Mouse (Mus musculus) MEL (cell line): ENCODE data around the gene Ppp3r1. TPM values are rescaled to one million over a fixed set of nuclear protein-coding genes. Genes with fewer than 3 reads are reported as not detected.

Source experiments
- DNase-seq: peaks from one replicate; pipeline ENCODE4 v3.0.0; 2011; ENCODE audit warnings: low read depth, low spot score
- H3K27ac ChIP-seq: 2 replicates; pipeline ENCODE4 v1.5.1; 2012; ENCODE audit warnings: low read depth, mild to moderate bottlenecking, control low read depth, low read length, moderate library complexity; ENCODE audit not compliant: control insufficient read depth
- H3K27me3 ChIP-seq, 2 experiments: fragments of 150-350 bp in 1 of 2; sonication (generic) in 1 of 2; 2 replicates each; pipeline ENCODE4 v1.6.1; 2012; ENCODE audit warnings: low read length in 2 of 2, mild to moderate bottlenecking in 2 of 2, improper control_type of control experiment in 1 of 2, moderate library complexity in 1 of 2; ENCODE audit not compliant: insufficient read depth in 2 of 2, control insufficient read depth in 1 of 2
- H3K36me3 ChIP-seq, 2 experiments: 2 replicates each; pipeline ENCODE4 v1.6.1; 2012 to 2014; ENCODE audit warnings: low read length in 2 of 2, improper control_type of control experiment in 1 of 2, inconsistent platforms in 1 of 2, mild to moderate bottlenecking in 1 of 2; ENCODE audit not compliant: insufficient read depth in 2 of 2, control insufficient read depth in 1 of 2
- H3K4me1 ChIP-seq, 2 experiments: fragments of 150-350 bp in 1 of 2; sonication (generic) in 1 of 2; 2 replicates each; pipeline ENCODE4 v1.6.1; 2012; ENCODE audit warnings: low read length in 2 of 2, improper control_type of control experiment in 1 of 2, mild to moderate bottlenecking in 1 of 2; ENCODE audit not compliant: insufficient read depth in 2 of 2, control insufficient read depth in 1 of 2
- H3K4me3 ChIP-seq, 2 experiments: fragments of 150-350 bp in 1 of 2; sonication (generic) in 1 of 2; 2 replicates each; pipeline ENCODE4 v1.5.1; 2012; ENCODE audit warnings: low read depth in 2 of 2, low read length in 2 of 2, mild to moderate bottlenecking in 2 of 2, moderate library complexity in 2 of 2, control low read depth in 1 of 2, improper control_type of control experiment in 1 of 2; ENCODE audit not compliant: control insufficient read depth in 1 of 2, insufficient read depth in 1 of 2
- H3K79me2 ChIP-seq: 2 replicates; pipeline ENCODE4 v1.6.1; 2012; ENCODE audit warnings: mild to moderate bottlenecking, low read length, moderate library complexity; ENCODE audit not compliant: control insufficient read depth, poor library complexity, insufficient read depth
- H3K9ac ChIP-seq: 2 replicates; pipeline ENCODE4 v1.6.1; 2012; ENCODE audit warnings: low read depth, mild to moderate bottlenecking, control low read depth, low read length, moderate library complexity; ENCODE audit not compliant: control insufficient read depth, poor library complexity, severe bottlenecking
- H3K9me3 ChIP-seq: fragments of 150-350 bp; sonication (generic); replicated peaks from 2 replicates; pipeline ENCODE4 v1.6.1; 2012; ENCODE audit warnings: mild to moderate bottlenecking, low read length, improper control_type of control experiment, moderate library complexity; ENCODE audit not compliant: insufficient read depth
- CHD1 ChIP-seq: IDR thresholded peaks from 2 replicates; pipeline ENCODE4 v1.6.1; 2012; ENCODE audit warnings: low read depth, mild to moderate bottlenecking, inconsistent platforms, low read length, improper control_type of control experiment
- CTCF ChIP-seq, 3 experiments: IDR thresholded peaks in 2 of 3; conservative IDR thresholded peaks in 1 of 3; 2 replicates each; pipeline ENCODE4 v1.5.1; 2011 to 2012; ENCODE audit warnings: low read length in 3 of 3, low read depth in 2 of 3, mild to moderate bottlenecking in 2 of 3, improper control_type of control experiment in 1 of 3, inconsistent platforms in 1 of 3, mixed read lengths in 1 of 3, moderate library complexity in 1 of 3; ENCODE audit not compliant: control insufficient read depth in 1 of 3, insufficient read depth in 1 of 3, poor library complexity in 1 of 3, severe bottlenecking in 1 of 3
- E2F4 ChIP-seq: IDR thresholded peaks from 2 replicates; pipeline ENCODE4 v1.6.1; 2011; ENCODE audit warnings: low read depth, low read length, improper control_type of control experiment, borderline replicate concordance
- KAT2A ChIP-seq: conservative IDR thresholded peaks from 2 replicates; pipeline ENCODE4 v1.6.1; 2012; ENCODE audit warnings: low read depth, low read length, improper control_type of control experiment, inconsistent platforms
- MAX ChIP-seq: IDR thresholded peaks from 2 replicates; pipeline ENCODE4 v1.6.1; 2011; ENCODE audit warnings: low read length, improper control_type of control experiment
- MEF2A ChIP-seq: IDR thresholded peaks from 2 replicates; pipeline ENCODE4 v1.6.1; 2014; ENCODE audit warnings: low read depth, mild to moderate bottlenecking, inconsistent platforms, low read length, improper control_type of control experiment; ENCODE audit not compliant: poor library complexity, insufficient replicate concordance, severe bottlenecking; ENCODE audit errors: extremely low read depth
- MYC ChIP-seq: IDR thresholded peaks from 2 replicates; pipeline ENCODE4 v1.6.1; 2011; ENCODE audit warnings: low read depth, mild to moderate bottlenecking, low read length, improper control_type of control experiment, moderate library complexity
- NELFE ChIP-seq: IDR thresholded peaks from 2 replicates; pipeline ENCODE4 v1.6.1; 2011; ENCODE audit warnings: low read depth, low read length, improper control_type of control experiment
- POLR2A ChIP-seq, 2 experiments: IDR thresholded peaks; 2 replicates each; pipeline ENCODE4 v1.6.1; 2011 to 2012; ENCODE audit warnings: low read length in 2 of 2, mild to moderate bottlenecking in 2 of 2, control low read depth in 1 of 2, improper control_type of control experiment in 1 of 2, low read depth in 1 of 2, moderate library complexity in 1 of 2; ENCODE audit not compliant: control insufficient read depth in 1 of 2, insufficient read depth in 1 of 2, poor library complexity in 1 of 2
- POLR2AphosphoS5 ChIP-seq: IDR thresholded peaks from 2 replicates; pipeline ENCODE4 v1.6.1; 2012; ENCODE audit warnings: low read depth, borderline replicate concordance, mild to moderate bottlenecking, inconsistent platforms, low read length, moderate library complexity, mixed read lengths
- RAD21 ChIP-seq: IDR thresholded peaks from 2 replicates; pipeline ENCODE4 v1.6.1; 2011; ENCODE audit warnings: mild to moderate bottlenecking, low read depth, low read length, improper control_type of control experiment
- RCOR1 ChIP-seq: IDR thresholded peaks from 2 replicates; pipeline ENCODE4 v1.6.1; 2012; ENCODE audit warnings: low read depth, mild to moderate bottlenecking, inconsistent platforms, low read length, improper control_type of control experiment
- SMC3 ChIP-seq: IDR thresholded peaks from 2 replicates; pipeline ENCODE4 v1.6.1; 2011; ENCODE audit warnings: low read depth, low read length, improper control_type of control experiment
- TAL1 ChIP-seq: IDR thresholded peaks from 2 replicates; pipeline ENCODE4 v1.6.1; 2012; ENCODE audit warnings: mild to moderate bottlenecking, inconsistent platforms, low read length, moderate library complexity, mixed read lengths
- TBP ChIP-seq: IDR thresholded peaks from 2 replicates; pipeline ENCODE4 v1.8.0; 2011; ENCODE audit warnings: low read depth, low read length, improper control_type of control experiment
- TCF12 ChIP-seq: IDR thresholded peaks from 2 replicates; pipeline ENCODE4 v1.6.1; 2014; ENCODE audit warnings: low read depth, mild to moderate bottlenecking, inconsistent platforms, low read length, improper control_type of control experiment, moderate library complexity
- ZC3H11A ChIP-seq: IDR thresholded peaks from 2 replicates; pipeline ENCODE4 v1.6.1; 2012; ENCODE audit warnings: low read depth, mild to moderate bottlenecking, inconsistent platforms, low read length, improper control_type of control experiment
- ZKSCAN1 ChIP-seq: IDR thresholded peaks from 2 replicates; pipeline ENCODE4 v1.6.1; 2012; ENCODE audit warnings: low read depth, mild to moderate bottlenecking, inconsistent platforms, low read length, improper control_type of control experiment, moderate library complexity
- ZMIZ1 ChIP-seq: IDR thresholded peaks from 2 replicates; pipeline ENCODE4 v1.6.1; 2012; ENCODE audit warnings: low read depth, mild to moderate bottlenecking, inconsistent platforms, low read length, improper control_type of control experiment, moderate library complexity
- polyA plus RNA-seq, 2 experiments: library from polyadenylated mRNA; stranded (reverse) in 1 of 2; unstranded in 1 of 2; fragments of >175 nt in 1 of 2; fragments of >200 nt in 1 of 2; gene quantifications; 2 replicates each; pipeline versions ENCODE4 v1.2.1 to v1.2.4; 2012; ENCODE audit warnings: low replicate concordance in 2 of 2, low read depth in 1 of 2; ENCODE audit not compliant: insufficient read length in 2 of 2, insufficient read depth in 1 of 2, missing spikeins in 1 of 2
- total RNA-seq: library from RNA; depleted of rRNA; stranded (reverse); fragments of 300-350 nt; gene quantifications from 2 replicates; pipeline ENCODE4 v1.2.3, GENCODE M21; 2012

Gene Ppp3r1
- total and polyA plus RNA-seq, 3 experiments = 48.8 to 67.9 (median 63.8) TPM

DNA sequence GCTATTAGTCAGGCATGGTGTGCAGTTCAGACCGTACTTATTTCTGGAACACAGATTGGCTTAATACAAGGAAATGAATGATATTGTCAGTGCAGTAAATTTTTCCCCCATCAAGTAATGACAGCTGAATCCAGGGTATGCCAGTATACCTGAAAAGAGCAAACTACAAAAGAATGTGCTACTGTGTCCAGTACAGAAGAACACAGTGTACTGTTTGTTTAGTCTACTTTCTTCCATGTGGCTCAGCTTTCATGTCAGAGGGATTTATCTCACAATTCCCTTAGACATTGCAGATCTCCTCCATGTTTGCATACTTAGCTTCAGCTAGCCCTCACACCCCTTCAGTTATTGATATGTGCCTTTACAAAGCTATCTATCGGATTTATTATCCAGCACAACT, 10.2 kb downstream of the Ppp3r1 start:
- no peak for DNase-seq
- H3K9ac ChIP-seq = no peak overlapping the region
- H3K27ac ChIP-seq = no peak overlapping the region
- H3K4me1 ChIP-seq = peaks cover 2% of the 10 kb centered on the region in 2 experiments; a peak in 3 of 4 replicates
- H3K79me2 ChIP-seq = peaks cover 81% of the 10 kb centered on the region
- H3K36me3 ChIP-seq = peaks cover 6 to 15% of the 10 kb centered on the region in 2 experiments; a peak in 3 of 4 replicates
- no peak overlapping the region for H3K4me3 ChIP-seq
- no peaks in the 10 kb centered on the region for H3K9me3 ChIP-seq
- no peak for TF ChIP-seq ZMIZ1
- TF ChIP-seq E2F4 = no peak
- TF ChIP-seq MEF2A = no peak
- TF ChIP-seq MAX = no peak
- no peak for TF ChIP-seq ZC3H11A
- no peak for TF ChIP-seq NELFE
- no peak for TF ChIP-seq CHD1
- TF ChIP-seq MYC = no peak
- no peaks in the 10 kb centered on the region for H3K27me3 ChIP-seq

DNA sequence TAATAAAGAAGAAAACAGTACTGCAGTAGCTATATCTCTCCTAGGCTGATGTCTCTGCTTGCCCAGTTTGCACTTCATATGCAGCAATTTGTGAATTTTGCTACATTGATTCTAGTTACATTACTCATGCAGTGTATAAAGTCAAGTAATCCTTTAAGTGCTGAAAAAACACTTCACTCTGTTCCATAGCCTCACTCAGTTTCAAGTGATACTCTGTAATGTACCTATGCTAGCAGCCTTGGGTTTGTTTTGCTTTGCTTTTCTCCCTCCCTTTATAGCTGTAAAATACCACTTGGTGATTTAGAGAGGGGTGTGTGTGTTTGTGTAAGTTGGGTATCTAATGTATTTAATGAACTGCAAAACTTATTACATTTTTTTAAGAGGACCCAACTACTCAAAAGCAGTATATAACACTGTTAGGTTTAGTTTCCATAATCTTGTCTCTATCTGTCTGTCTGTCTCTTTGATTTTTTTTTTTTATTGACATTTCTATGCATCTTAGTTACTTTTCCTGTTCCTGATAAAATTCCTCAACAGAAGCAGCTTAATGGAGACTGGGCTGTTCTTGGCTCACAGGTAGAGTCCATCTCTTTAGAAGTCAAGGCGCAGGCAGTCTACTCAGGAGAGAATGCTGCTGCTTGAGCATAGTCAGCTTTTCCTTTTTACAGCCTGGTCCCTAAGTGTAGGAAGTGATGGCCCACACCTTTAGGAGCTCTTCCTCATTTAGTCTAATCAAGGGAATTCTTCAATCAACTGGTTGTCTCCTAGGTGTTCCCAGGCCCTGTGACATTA, 12.1 kb downstream of the Ppp3r1 start:
- Histone ChIP-seq H3K27me3 (no peaks in the 10 kb centered on the region), H3K9ac (no peak overlapping the region), H3K36me3 (peaks cover 6 to 16% of the 10 kb centered on the region in 2 experiments; a peak in 3 of 4 replicates), H3K4me3 (no peak overlapping the region), H3K9me3 (no peaks in the 10 kb centered on the region), H3K4me1 (peaks cover 0 to 2% of the 10 kb centered on the region in 2 experiments; a peak in 2 of 4 replicates), H3K27ac (no peak overlapping the region), H3K79me2 (peaks cover 78% of the 10 kb centered on the region)
- no peak for DNase-seq
- TF ChIP-seq TCF12 (no peak), SMC3 (no peak), CTCF (IDR thresholded peaks at IDR 0.05 in 2 of 3, conservative IDR thresholded peaks at IDR 0.05 in 1 of 3; ENCODE audit: control insufficient read depth in 1 of 3, insufficient read depth in 1 of 3, low read depth in 2 of 3, low read length in 3 of 3, poor library complexity in 1 of 3, severe bottlenecking in 1 of 3) (no peak), TAL1 (no peak)

GRCm38 (mm10) chr11:17172300-17172699, 13.2 kb downstream of the Ppp3r1 start:
- no peak overlapping the region for H3K9ac ChIP-seq
- TF ChIP-seq ZKSCAN1 = no peak
- TF ChIP-seq POLR2A (IDR thresholded peaks at IDR 0.05; ENCODE audit: control insufficient read depth in 1 of 2, insufficient read depth in 1 of 2, low read depth in 1 of 2, low read length in 2 of 2, poor library complexity in 1 of 2) = no peak
- no peak for TF ChIP-seq TCF12
- TF ChIP-seq CTCF (IDR thresholded peaks at IDR 0.05 in 2 of 3, conservative IDR thresholded peaks at IDR 0.05 in 1 of 3; ENCODE audit: control insufficient read depth in 1 of 3, insufficient read depth in 1 of 3, low read depth in 2 of 3, low read length in 3 of 3, poor library complexity in 1 of 3, severe bottlenecking in 1 of 3) = no peak
- no peak for TF ChIP-seq POLR2AphosphoS5
- no peak for TF ChIP-seq RCOR1
- no peak for TF ChIP-seq TBP
- TF ChIP-seq RAD21 = no peak
- no peak for TF ChIP-seq KAT2A
- TF ChIP-seq, all 39 proteins: peak for 0
- Histone ChIP-seq H3K36me3 (peaks cover 6 to 20% of the 10 kb centered on the region in 2 experiments; a peak in 3 of 4 replicates), H3K27me3 (no peaks in the 10 kb centered on the region), H3K9me3 (no peaks in the 10 kb centered on the region), H3K79me2 (peaks cover 75% of the 10 kb centered on the region), H3K4me1 (peaks cover 0 to 2% of the 10 kb centered on the region in 2 experiments; a peak in 2 of 4 replicates), H3K27ac (no peak overlapping the region), H3K4me3 (no peak overlapping the region)
- DNase-seq = no peak
